Mouse (Mus musculus) limb, embryonic 12.5 days (tissue): Measurements from ENCODE around the gene Fmo1. TPM values are rescaled to one million over a fixed set of nuclear protein-coding genes. Genes with fewer than 3 reads are reported as not detected.

Experiments
- ATAC-seq: fragments of 200-750 bp; cut with Nextera tagmentation; 2 replicates; pipeline ENCODE4 v1.8.0; 2017; ENCODE audit warnings: low read depth, moderate TSS enrichment; ENCODE audit not compliant: insufficient number of reproducible peaks, insufficient read depth, low FRiP score, low TSS enrichment
- H3K27ac ChIP-seq: fragments of 300-500 bp; sonication (generic); 2 replicates; pipeline ENCODE4 v1.5.1; 2016; ENCODE audit warnings: mild to moderate bottlenecking, moderate library complexity
- H3K27me3 ChIP-seq: fragments of 300-500 bp; sonication (generic); 2 replicates; pipeline ENCODE4 v1.6.1; 2016; ENCODE audit warnings: mild to moderate bottlenecking, moderate library complexity
- H3K36me3 ChIP-seq: fragments of 300-500 bp; sonication (generic); 2 replicates; pipeline ENCODE4 v1.6.1; 2016; ENCODE audit warnings: mild to moderate bottlenecking, moderate library complexity
- H3K4me1 ChIP-seq: fragments of 300-500 bp; sonication (generic); replicated peaks from 2 replicates; pipeline ENCODE4 v1.6.1; 2016
- H3K4me2 ChIP-seq: fragments of 300-500 bp; sonication (generic); 2 replicates; pipeline ENCODE4 v1.6.1; 2016; ENCODE audit warnings: mild to moderate bottlenecking, moderate library complexity
- H3K4me3 ChIP-seq: fragments of 300-500 bp; sonication (generic); replicated peaks from 2 replicates; pipeline ENCODE4 v1.5.1; 2016; ENCODE audit warnings: mild to moderate bottlenecking
- H3K9ac ChIP-seq: fragments of 300-500 bp; sonication (generic); replicated peaks from 2 replicates; pipeline ENCODE4 v1.6.1; 2016; ENCODE audit warnings: mild to moderate bottlenecking, moderate library complexity
- H3K9me3 ChIP-seq: fragments of 300-500 bp; sonication (generic); 2 replicates; pipeline ENCODE4 v1.6.1; 2016; ENCODE audit warnings: mild to moderate bottlenecking, moderate library complexity
- WGBS: fragments of 180-500 bp; shearing (Covaris S2); methylation state at CpG from one replicate; pipeline ENCODE4 v1.1.7; 2016; 5-methylcytosine and 5-hydroxymethylcytosine counted together
- polyA plus RNA-seq: library from polyadenylated mRNA; unstranded; fragments of >200 nt; fragmentation: Nextera tagmentation; extraction: Ambion mirVana; gene quantifications from 2 replicates; pipeline ENCODE4 v1.2.1, GENCODE M21; 2016

The Fmo1 gene
- polyA plus RNA-seq, result 3.2 and 4.7 TPM in 2 replicates

- Histone ChIP-seq H3K9me3 (0 out of 2 replicates have a peak, but pooled peaks cover 8% of the 10 kb centered on the region), H3K4me3 (no peak within 1 kb of the TSS), H3K27ac (no peak within 1 kb of the TSS), H3K9ac (no peak within 1 kb of the TSS), H3K36me3 (no peaks in the 10 kb centered on the region), H3K27me3 (no peaks in the 10 kb centered on the region), H3K4me2 (no peak within 1 kb of the TSS), H3K4me1 (peaks cover 40% of the 10 kb centered on the region)
- ATAC-seq, result no peak
- 23% methylated on average over 7 of the region's 7 CpGs for WGBS
Measured at GRCm38 (mm10) chr1:162866280-162866681, at the start of gene Fmo1. Gene Fmo1 (minus strand): TSS chr1:162866610.

DNA sequence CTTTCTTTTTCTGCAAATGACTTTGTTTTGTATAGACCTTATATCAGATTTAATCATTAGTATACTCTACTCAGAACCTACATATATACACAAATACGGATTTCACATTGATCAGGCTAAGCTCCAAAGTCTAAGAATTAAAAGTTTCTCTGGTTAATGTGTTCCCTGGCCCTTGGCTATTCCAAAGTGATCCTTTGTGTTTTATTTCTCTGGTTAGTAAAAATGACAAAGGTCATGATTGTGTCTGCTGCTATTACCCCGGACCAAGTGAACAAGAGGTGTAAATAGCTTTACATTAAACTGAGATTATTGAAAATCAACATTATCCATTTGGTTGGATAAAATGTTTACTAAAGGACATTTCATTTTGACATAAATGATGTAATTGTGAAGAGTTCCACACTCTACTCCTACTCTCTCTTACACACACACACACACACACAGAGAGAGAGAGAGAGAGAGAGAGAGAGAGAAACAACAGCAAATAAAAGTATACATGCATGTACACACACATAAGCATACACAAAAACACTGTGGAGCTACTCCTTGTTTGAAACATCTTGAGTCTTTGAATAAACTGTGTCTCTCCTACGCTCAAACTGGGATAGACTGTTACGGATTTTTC lies 48.6 kb upstream of the Fmo1 start:
- no peaks in the 10 kb centered on the region for H3K4me1 ChIP-seq
- no peak overlapping the region for H3K9ac ChIP-seq
- H3K9me3 ChIP-seq, result no peaks in the 10 kb centered on the region
- no peak overlapping the region for H3K27ac ChIP-seq
- no peaks in the 10 kb centered on the region for H3K36me3 ChIP-seq
- no peak for ATAC-seq
- no peaks in the 10 kb centered on the region for H3K27me3 ChIP-seq
- H3K4me2 ChIP-seq, result no peak overlapping the region
- no peak overlapping the region for H3K4me3 ChIP-seq
- 87% methylated on average over 4 of the region's 4 CpGs for WGBS

- Histone ChIP-seq H3K36me3 (no peaks in the 10 kb centered on the region), H3K27me3 (no peaks in the 10 kb centered on the region), H3K27ac (no peak overlapping the region), H3K4me1 (no peaks in the 10 kb centered on the region), H3K9me3 (no peaks in the 10 kb centered on the region), H3K4me2 (no peak overlapping the region), H3K4me3 (no peak overlapping the region), H3K9ac (no peak overlapping the region)
- no peak for ATAC-seq
Measured at GRCm38 (mm10) chr1:162912085-162912484, 45.7 kb upstream of the Fmo1 start.

GRCm38 (mm10) chr1:162901879-162902278 lies 35.5 kb upstream of the Fmo1 start:
- Histone ChIP-seq H3K9ac (no peak overlapping the region), H3K36me3 (no peaks in the 10 kb centered on the region), H3K4me2 (no peak overlapping the region), H3K9me3 (no peaks in the 10 kb centered on the region), H3K4me3 (no peak overlapping the region), H3K4me1 (0 out of 2 replicates have a peak, but pooled peaks cover 6% of the 10 kb centered on the region), H3K27ac (no peak overlapping the region), H3K27me3 (no peaks in the 10 kb centered on the region)
- ATAC-seq, result no peak
- 46% methylated on average over 4 of the region's 4 CpGs for WGBS

DNA sequence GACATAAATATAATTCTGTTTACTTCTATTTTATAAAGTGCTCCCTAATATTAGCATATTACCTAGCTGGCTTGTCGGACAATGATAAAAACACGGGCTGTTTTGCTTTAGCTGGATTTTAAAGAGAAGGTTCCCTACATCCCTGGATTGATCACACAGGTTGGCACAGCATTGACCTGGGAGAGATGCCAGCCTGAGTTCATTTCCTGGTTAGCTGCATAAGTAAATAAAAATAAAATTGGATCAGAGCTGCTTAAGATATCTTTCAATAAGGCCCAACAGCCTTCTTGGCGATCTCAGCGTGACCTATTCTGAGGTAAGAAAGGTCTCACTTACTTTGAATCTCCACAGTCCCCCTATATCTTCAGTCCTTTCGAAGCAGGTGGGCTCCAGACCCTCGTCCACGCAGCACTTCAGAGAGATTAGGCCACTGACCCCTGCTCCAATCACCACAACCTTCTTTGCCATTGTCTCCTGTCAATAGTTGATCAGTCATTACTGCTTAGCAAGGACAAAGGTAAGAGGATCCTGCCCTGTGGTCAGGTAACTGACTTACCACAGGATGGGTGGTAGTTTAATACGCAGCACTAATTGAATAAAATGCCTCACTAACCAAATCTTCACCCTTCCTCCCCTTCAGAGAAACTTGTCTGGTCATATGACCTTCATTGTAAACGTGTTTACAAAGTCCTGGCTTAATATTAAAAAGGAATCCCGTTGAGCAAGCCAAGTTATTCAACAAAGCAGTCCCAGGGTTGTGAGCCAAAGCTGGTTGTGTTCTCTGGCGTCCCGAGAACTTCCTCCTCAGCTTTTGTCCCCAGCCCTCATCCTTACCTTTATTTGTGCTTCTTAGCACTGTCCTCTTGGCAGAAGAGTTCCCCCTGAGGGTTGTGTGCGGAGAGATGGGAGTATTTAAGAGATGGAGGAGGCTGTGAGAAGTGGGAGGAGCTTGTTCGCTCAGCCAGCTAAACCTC lies 31.7 kb upstream of the Fmo1 start, which contains the start of gene Fmo2:
Gene Fmo2, minus strand, starts transcription at position 889 of the 974 bp plus-strand sequence.
- H3K9me3 ChIP-seq, result no peaks in the 10 kb centered on the region
- no peak within 1 kb of the TSS for H3K4me3 ChIP-seq
- H3K4me1 ChIP-seq, result 0 out of 2 replicates have a peak, but pooled peaks cover 6% of the 10 kb centered on the region
- no peak within 1 kb of the TSS for H3K27ac ChIP-seq
- H3K36me3 ChIP-seq, result no peaks in the 10 kb centered on the region
- no peak within 1 kb of the TSS for H3K9ac ChIP-seq
- H3K27me3 ChIP-seq, result no peaks in the 10 kb centered on the region
- 72% methylated on average over 14 of the region's 14 CpGs for WGBS
- ATAC-seq, result no peak
- H3K4me2 ChIP-seq, result no peak within 1 kb of the TSS

DNA sequence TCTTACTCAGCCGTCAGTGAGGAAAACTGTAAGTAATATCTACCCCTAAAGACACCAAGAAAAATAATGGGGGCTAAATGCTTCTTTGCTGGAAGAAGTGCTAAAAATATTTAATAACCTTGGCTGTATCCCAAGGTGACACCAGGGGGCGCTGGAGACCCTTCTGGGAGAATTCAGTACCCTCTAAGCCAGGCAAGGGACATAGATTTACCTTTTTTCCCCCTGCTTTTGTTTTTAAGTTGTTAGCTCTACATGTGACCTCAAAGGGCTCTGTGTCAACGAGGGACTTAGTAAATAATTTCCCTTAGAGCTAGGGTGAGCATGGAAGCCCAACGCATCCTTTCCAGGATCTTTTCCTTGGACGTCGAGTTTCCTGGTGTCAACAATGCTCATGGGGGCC lies 29.5 kb upstream of the Fmo1 start:
- Histone ChIP-seq H3K9me3 (no peaks in the 10 kb centered on the region), H3K36me3 (no peaks in the 10 kb centered on the region), H3K4me1 (no peaks in the 10 kb centered on the region), H3K27me3 (no peaks in the 10 kb centered on the region), H3K9ac (no peak overlapping the region), H3K4me3 (no peak overlapping the region), H3K4me2 (no peak overlapping the region), H3K27ac (no peak overlapping the region)
- 39% methylated on average over 6 of the region's 6 CpGs for WGBS
- ATAC-seq, result no peak

- ATAC-seq, result no peak
- WGBS, result 91% methylated on average over 6 of the region's 6 CpGs
Measured at GRCm38 (mm10) chr1:162893014-162893413, 26.6 kb upstream of the Fmo1 start.

GRCm38 (mm10) chr1:162891980-162892451 lies 25.6 kb upstream of the Fmo1 start:
- 79% methylated on average over 6 of the region's 6 CpGs for WGBS
- Histone ChIP-seq H3K9ac (no peak overlapping the region), H3K4me2 (no peak overlapping the region), H3K36me3 (no peaks in the 10 kb centered on the region), H3K27ac (no peak overlapping the region), H3K4me3 (no peak overlapping the region), H3K9me3 (no peaks in the 10 kb centered on the region), H3K27me3 (no peaks in the 10 kb centered on the region), H3K4me1 (no peaks in the 10 kb centered on the region)
- no peak for ATAC-seq

More at GRCm38 (mm10) chr1:162893014-162893413, 26.6 kb upstream of the Fmo1 start:
- H3K27ac ChIP-seq, result no peak overlapping the region
- no peaks in the 10 kb centered on the region for H3K36me3 ChIP-seq
- H3K4me3 ChIP-seq, result no peak overlapping the region
- H3K4me1 ChIP-seq, result no peaks in the 10 kb centered on the region
- no peaks in the 10 kb centered on the region for H3K9me3 ChIP-seq
- no peak overlapping the region for H3K4me2 ChIP-seq
- H3K27me3 ChIP-seq, result no peaks in the 10 kb centered on the region
- H3K9ac ChIP-seq, result no peak overlapping the region

DNA sequence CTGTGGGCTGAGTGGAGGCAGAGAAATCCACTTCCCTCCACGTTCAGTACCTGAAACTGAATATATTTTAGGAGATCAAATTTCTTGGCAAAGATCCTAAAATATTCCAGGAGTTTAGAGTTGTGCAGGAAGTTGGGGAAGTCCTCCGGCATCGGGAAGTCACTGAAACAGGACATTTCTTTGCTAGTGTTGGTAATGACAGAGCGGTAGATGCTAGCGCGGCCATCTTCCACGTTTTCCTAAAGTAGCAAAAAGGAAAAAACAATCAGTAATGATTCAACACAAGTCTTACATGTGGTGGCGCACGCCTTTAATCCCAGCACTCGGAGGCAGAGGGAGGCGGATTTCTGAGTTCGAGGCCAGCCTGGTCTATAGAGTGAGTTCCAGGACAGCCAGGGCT lies 22.2 kb upstream of the Fmo1 start:
- WGBS, result 87% methylated on average over 12 of the region's 12 CpGs
- Histone ChIP-seq H3K9ac (no peak overlapping the region), H3K9me3 (no peaks in the 10 kb centered on the region), H3K27ac (no peak overlapping the region), H3K4me1 (no peaks in the 10 kb centered on the region), H3K4me2 (no peak overlapping the region), H3K27me3 (no peaks in the 10 kb centered on the region), H3K4me3 (no peak overlapping the region), H3K36me3 (no peaks in the 10 kb centered on the region)
- no peak for ATAC-seq

GRCm38 (mm10) chr1:162887644-162888043 lies 21.2 kb upstream of the Fmo1 start:
- no peak for ATAC-seq
- WGBS, result 91% methylated on average over 7 of the region's 7 CpGs

GRCm38 (mm10) chr1:162886138-162886816 lies 19.9 kb upstream of the Fmo1 start:
- Histone ChIP-seq H3K27ac (no peak overlapping the region), H3K4me1 (no peaks in the 10 kb centered on the region), H3K9ac (no peak overlapping the region), H3K4me3 (no peak overlapping the region), H3K4me2 (no peak overlapping the region), H3K27me3 (no peaks in the 10 kb centered on the region), H3K36me3 (no peaks in the 10 kb centered on the region), H3K9me3 (no peaks in the 10 kb centered on the region)
- no peak for ATAC-seq
- WGBS, result 83% methylated on average over 11 of the region's 11 CpGs

More at GRCm38 (mm10) chr1:162887644-162888043, 21.2 kb upstream of the Fmo1 start:
- Histone ChIP-seq H3K27me3 (no peaks in the 10 kb centered on the region), H3K27ac (no peak overlapping the region), H3K4me1 (no peaks in the 10 kb centered on the region), H3K9ac (no peak overlapping the region), H3K4me2 (no peak overlapping the region), H3K9me3 (no peaks in the 10 kb centered on the region), H3K4me3 (no peak overlapping the region), H3K36me3 (no peaks in the 10 kb centered on the region)
